Mouse (Mus musculus): Measurements from ENCODE around the gene Klhl25. TPM values are rescaled to one million over a fixed set of nuclear protein-coding genes. Genes with fewer than 3 reads are reported as not detected.
"Not testable (repeated sequence)": the region's sequence is repeated elsewhere in the genome, so short reads cannot be mapped to it uniquely, and the experiment has no call there.

Klhl25 gene
- polyA plus RNA-seq, 1 experiment from 2014 or later = 19.6 TPM

DNA sequence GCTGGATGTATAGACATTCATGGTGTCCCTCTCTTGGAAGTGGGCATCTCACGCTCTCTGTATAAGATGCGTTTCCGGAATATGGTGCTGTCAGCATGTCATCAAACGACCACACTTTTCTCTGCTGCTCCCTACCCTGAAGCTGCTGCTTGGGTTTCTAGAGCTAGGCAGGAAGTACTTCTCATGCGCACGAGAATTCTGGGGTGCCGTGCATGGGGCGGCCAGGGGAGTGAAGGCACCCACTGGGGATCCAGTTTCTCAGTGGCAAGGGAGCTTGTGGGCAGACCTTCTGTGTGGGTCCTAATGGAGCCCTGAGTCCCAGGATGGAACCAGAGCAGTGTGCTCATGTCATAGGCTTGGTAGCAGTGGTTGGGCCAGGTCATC, 62.5 kb downstream of the Klhl25 start:
- 66% methylated on average over 8 of the region's 8 CpGs for WGBS
- Histone ChIP-seq H3K36me3 (ENCODE audit: insufficient read depth, low read length) (no peaks in the 10 kb centered on the region), H3K4me1 (ENCODE audit: insufficient read depth, low read length) (0 out of 2 replicates have a peak, but pooled peaks cover 5% of the 10 kb centered on the region), H3K9me3 (ENCODE audit: low read length) (no peaks in the 10 kb centered on the region), H3K4me2 (replicated peaks; ENCODE audit: low read depth, low read length) (peak overlapping the region; percentile 58), H3K27me3 (ENCODE audit: insufficient read depth, low read length) (no peaks in the 10 kb centered on the region), H3K27ac (ENCODE audit: low read length) (no peak overlapping the region), H3K9ac (replicated peaks; ENCODE audit: low read length) (no peak overlapping the region; the same call in 1 of the 2 replicates), H3K4me3 (ENCODE audit: low read length) (no peak overlapping the region; the same call in 1 of the 2 replicates)
- ATAC-seq (ENCODE audit: low FRiP score, low TSS enrichment) = no peak

DNA sequence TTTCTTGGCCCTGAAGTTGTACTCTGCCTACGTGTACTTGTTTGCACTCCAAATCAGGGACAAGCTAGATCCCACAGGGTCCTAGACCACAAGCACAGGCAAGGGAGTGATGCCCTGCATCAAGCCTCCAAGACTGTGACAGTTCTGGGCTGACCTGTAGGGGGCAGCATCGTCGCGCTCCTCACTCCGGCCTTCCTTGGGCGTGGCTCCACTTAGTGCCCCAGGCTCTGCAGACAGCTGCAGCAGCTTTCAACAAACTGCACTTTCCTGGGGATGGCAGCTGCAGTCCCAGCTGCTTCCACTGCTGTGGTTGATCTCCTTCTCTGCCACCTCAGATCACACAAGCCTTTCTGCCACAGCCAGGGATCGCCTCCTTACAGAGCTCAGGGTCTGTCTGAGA, 65.8 kb downstream of the Klhl25 start:
- Histone ChIP-seq H3K9ac (replicated peaks; ENCODE audit: low read length) (no peak overlapping the region), H3K4me1 (ENCODE audit: insufficient read depth, low read length) (0 out of 2 replicates have a peak, but pooled peaks cover 5% of the 10 kb centered on the region), H3K27ac (ENCODE audit: low read length) (no peak overlapping the region), H3K36me3 (ENCODE audit: insufficient read depth, low read length) (no peaks in the 10 kb centered on the region), H3K4me3 (ENCODE audit: low read length) (no peak overlapping the region), H3K9me3 (ENCODE audit: low read length) (no peaks in the 10 kb centered on the region), H3K27me3 (ENCODE audit: insufficient read depth, low read length) (no peaks in the 10 kb centered on the region), H3K4me2 (replicated peaks; ENCODE audit: low read depth, low read length) (no peak overlapping the region)
- peak; percentile 78 for ATAC-seq (ENCODE audit: low FRiP score, low TSS enrichment)
- WGBS = 6% methylated on average over 7 of the region's 7 CpGs

DNA sequence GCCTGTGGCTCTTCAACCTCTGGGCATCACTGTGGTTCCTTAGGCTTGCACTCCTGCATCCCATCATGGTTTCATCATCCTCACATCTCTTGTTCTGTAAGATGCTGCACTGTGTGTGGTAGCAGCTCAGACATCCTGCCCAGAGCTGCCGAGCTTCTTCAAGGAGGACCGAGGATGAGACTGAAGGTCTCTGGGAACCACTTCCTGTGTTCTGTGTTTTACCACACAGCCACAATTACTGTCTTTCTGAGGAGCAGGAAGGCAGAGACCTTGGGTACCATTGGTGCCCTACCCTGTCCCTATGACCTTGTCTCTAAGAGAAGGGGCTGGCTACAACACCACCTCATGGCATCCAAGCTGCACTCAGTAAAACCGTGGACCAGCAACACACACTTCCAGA, 67.4 kb downstream of the Klhl25 start:
- not testable (repeated sequence) for ATAC-seq (ENCODE audit: low FRiP score, low TSS enrichment)

DNA sequence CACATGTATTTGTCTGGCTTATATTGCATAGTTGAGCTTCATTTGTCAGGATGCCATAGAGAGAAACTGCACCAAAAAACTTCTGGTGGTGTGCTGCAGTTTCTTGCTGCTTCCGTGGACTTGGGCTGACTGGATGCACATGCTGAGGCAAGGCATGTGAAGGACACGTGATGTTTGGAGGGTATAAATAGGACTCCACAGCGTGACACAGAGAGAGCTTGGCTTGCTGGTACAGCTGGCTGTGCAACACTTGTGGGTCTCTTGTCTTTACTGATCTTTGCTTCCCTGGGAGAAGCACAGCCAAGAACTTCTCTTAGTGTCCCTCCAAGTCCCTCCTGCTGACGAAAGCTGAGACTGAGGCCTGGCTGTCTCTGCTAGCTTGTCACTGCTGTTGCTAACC, 69.6 kb downstream of the Klhl25 start:
- Histone ChIP-seq H3K4me3 (ENCODE audit: low read length) (no peak overlapping the region), H3K9me3 (ENCODE audit: low read length) (no peaks in the 10 kb centered on the region), H3K27ac (ENCODE audit: low read length) (no peak overlapping the region), H3K9ac (replicated peaks; ENCODE audit: low read length) (no peak overlapping the region), H3K4me1 (ENCODE audit: insufficient read depth, low read length) (no peaks in the 10 kb centered on the region), H3K27me3 (ENCODE audit: insufficient read depth, low read length) (no peaks in the 10 kb centered on the region), H3K4me2 (replicated peaks; ENCODE audit: low read depth, low read length) (no peak overlapping the region), H3K36me3 (ENCODE audit: insufficient read depth, low read length) (no peaks in the 10 kb centered on the region)
- WGBS = 87% methylated on average over 4 of the region's 4 CpGs
- no peak for ATAC-seq (ENCODE audit: low FRiP score, low TSS enrichment)

More for the DNA sequence above, 67.4 kb downstream of the Klhl25 start:
- H3K27me3 ChIP-seq (ENCODE audit: insufficient read depth, low read length); H3K27ac ChIP-seq (ENCODE audit: low read length); H3K4me3 ChIP-seq (ENCODE audit: low read length); H3K4me2 ChIP-seq (replicated peaks; ENCODE audit: low read depth, low read length); H3K9ac ChIP-seq (replicated peaks; ENCODE audit: low read length); H3K4me1 ChIP-seq (ENCODE audit: insufficient read depth, low read length); H3K9me3 ChIP-seq (ENCODE audit: low read length); H3K36me3 ChIP-seq (ENCODE audit: insufficient read depth, low read length): not testable (repeated sequence)
- WGBS = 84% methylated on average over 3 of the region's 3 CpGs

DNA sequence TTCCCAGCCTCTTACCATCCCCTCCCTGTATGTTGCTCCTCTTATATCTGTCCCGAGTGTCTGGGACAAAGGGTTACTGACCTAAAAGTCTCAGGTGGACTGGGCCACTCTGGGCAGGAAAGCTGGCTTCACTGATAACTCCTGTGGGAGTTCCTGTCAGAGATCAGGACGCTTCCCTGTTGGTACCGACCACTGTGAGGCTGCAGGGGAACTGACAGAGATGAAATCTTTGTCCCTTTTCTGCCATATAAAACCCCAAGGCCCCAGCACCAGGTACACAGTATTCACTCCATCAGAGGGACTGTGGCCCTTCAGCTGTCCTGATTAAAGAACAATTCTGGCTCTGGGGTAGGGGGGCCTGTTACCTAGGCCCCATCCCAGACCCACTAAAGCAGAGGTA, 71.6 kb downstream of the Klhl25 start:
- not testable (repeated sequence) for H3K27me3 ChIP-seq (ENCODE audit: insufficient read depth, low read length)

More for the DNA sequence above, 71.6 kb downstream of the Klhl25 start:
- H3K4me1 ChIP-seq (ENCODE audit: insufficient read depth, low read length); H3K36me3 ChIP-seq (ENCODE audit: insufficient read depth, low read length); H3K9me3 ChIP-seq (ENCODE audit: low read length); H3K27ac ChIP-seq (ENCODE audit: low read length); ATAC-seq (ENCODE audit: low FRiP score, low TSS enrichment); H3K4me3 ChIP-seq (ENCODE audit: low read length); H3K9ac ChIP-seq (replicated peaks; ENCODE audit: low read length); H3K4me2 ChIP-seq (replicated peaks; ENCODE audit: low read depth, low read length): not testable (repeated sequence)
- 72% methylated on average over 3 of the region's 3 CpGs for WGBS
